Mouse (Mus musculus): ENCODE results near the gene Sv2a.

The Sv2a gene

GRCm38 (mm10) chr3:96220765-96221639 is 40.1 kb downstream of the Sv2a start, which contains the start of the genes Hist2h2ac and Hist2h2be:
Hist2h2ac (minus strand) TSS chr3:96220880.
Hist2h2be (plus strand) TSS chr3:96221119.
- peak; percentile 84 to 95 for DNase-seq

- DNase-seq: peak in 1 of 2 experiments; percentile 32
These were observed 40.7 kb downstream of the Sv2a start for GRCm38 (mm10) chr3:96221640-96222038.

- no peak for DNase-seq
These were observed 41.8 kb downstream of the Sv2a start for GRCm38 (mm10) chr3:96222774-96223173.

- peak in 1 of 2 experiments; percentile 33 for DNase-seq
These were observed 44.5 kb downstream of the Sv2a start for GRCm38 (mm10) chr3:96225421-96225820.

- DNase-seq: no peak
These were observed 46.0 kb downstream of the Sv2a start for GRCm38 (mm10) chr3:96226695-96227648.

- DNase-seq: no peak
These were observed 47.9 kb downstream of the Sv2a start for GRCm38 (mm10) chr3:96228828-96229227.

GRCm38 (mm10) chr3:96230404-96230803 is 49.5 kb downstream of the Sv2a start:
- DNase-seq: no peak

- no peak for DNase-seq
These were observed 50.2 kb downstream of the Sv2a start for GRCm38 (mm10) chr3:96230910-96231757.

GRCm38 (mm10) chr3:96231758-96232120 is 50.8 kb downstream of the Sv2a start:
- DNase-seq: no peak

GRCm38 (mm10) chr3:96234914-96235313 is 54.0 kb downstream of the Sv2a start:
- no peak for DNase-seq

GRCm38 (mm10) chr3:96235836-96236235 is 54.9 kb downstream of the Sv2a start:
- no peak for DNase-seq

- no peak for DNase-seq
These were observed 55.9 kb downstream of the Sv2a start for GRCm38 (mm10) chr3:96236834-96237334.

GRCm38 (mm10) chr3:96237335-96237903 is 56.5 kb downstream of the Sv2a start:
- DNase-seq: no peak

- no peak for DNase-seq
These were observed 57.1 kb downstream of the Sv2a start for GRCm38 (mm10) chr3:96237904-96238511.

GRCm38 (mm10) chr3:96238954-96239793 is 58.2 kb downstream of the Sv2a start, which contains the start of gene Hist2h3c2:
Hist2h3c2 (minus strand) TSS chr3:96239127.
- DNase-seq: peak in 1 of 2 experiments; percentile 24

GRCm38 (mm10) chr3:96239949-96240798 is 59.2 kb downstream of the Sv2a start, which contains the start of gene Hist2h2aa2:
Hist2h2aa2 (minus strand) TSS chr3:96240276.
- DNase-seq: peak; percentile 94 to 97

- no peak for DNase-seq
These were observed 59.8 kb downstream of the Sv2a start for GRCm38 (mm10) chr3:96240799-96241197.

- peak; percentile 40 to 50 for DNase-seq
These were observed 63.1 kb downstream of the Sv2a start for GRCm38 (mm10) chr3:96243921-96244572.
